Comparison of ENCODE assay signal across 8 mouse cellular contexts in genomic region chr6:127454344-127454707, GRCm38 (mm10). TPM values are rescaled to one million over a fixed set of nuclear protein-coding genes. Genes with fewer than 3 reads are reported as not detected.
A peak's percentile ranks its signal among the peaks of the same experiment; 100 is the strongest.
DNase-seq lines count a peak whose midpoint lies in the region; ATAC-seq and TF ChIP-seq lines count a peak whose summit lies in the region.

No protein-coding gene starts in this region.

- ATAC-seq in heart, embryonic 13.5 days (ENCODE audit: extremely low read depth, insufficient number of reproducible peaks, low FRiP score, low TSS enrichment): no peak
- no peak for ATAC-seq in heart, embryonic 16.5 days (replicated peaks; ENCODE audit: extremely low read depth, insufficient read depth, low FRiP score)
- ATAC-seq in liver, embryonic 16.5 days (ENCODE audit: low read depth): no peak

- no peaks in the 10 kb centered on the region for H3K9me3 ChIP-seq in heart, embryonic 13.5 days
- no peaks in the 10 kb centered on the region for H3K9me3 ChIP-seq in ES-E14 (ENCODE audit: control insufficient read depth, insufficient read depth, low read depth, low read length)
- H3K9me3 ChIP-seq in heart, embryonic 16.5 days (replicated peaks; ENCODE audit: control insufficient read depth, low read length): no peaks in the 10 kb centered on the region
- no peaks in the 10 kb centered on the region for H3K9me3 ChIP-seq in liver, embryonic 16.5 days (replicated peaks; ENCODE audit: control insufficient read depth, low read length)

- H3K9ac ChIP-seq in heart, embryonic 13.5 days: peak overlapping the region; percentile 87
- peak overlapping the region; percentile 96; the same call in 1 of the 2 replicates for H3K9ac ChIP-seq in ES-E14 (ENCODE audit: insufficient read depth, low read depth, low read length, poor library complexity, severe bottlenecking)
- peak overlapping the region; percentile 83 for H3K9ac ChIP-seq in heart, embryonic 16.5 days (ENCODE audit: low read length)
- H3K9ac ChIP-seq in liver, embryonic 16.5 days (ENCODE audit: low read depth, low read length): peak overlapping the region; percentile 86

- in situ Hi-C loops in ES-E14 (cut with MboI; ENCODE audit: low sequenced_read_pairs in 2 of 2, unreplicated experiment in 2 of 2): no loop called here

- DNase-seq in heart, postnatal 25 days (ENCODE audit: low spot score): no peak
- no peak for DNase-seq in ES-E14 (ENCODE audit: low read depth, low spot score)
- no peak for DNase-seq in adrenal gland, adult (ENCODE audit: inconsistent age in 2 of 2, low spot score in 1 of 2)
- DNase-seq in cerebellum, adult 9-11 months: no peak
- DNase-seq in cerebellum, adult 8-10 months: no peak

- peak overlapping the region; percentile 79 for H3K4me3 ChIP-seq in heart, embryonic 13.5 days
- peak overlapping the region; percentile 93 to 96; a peak in 3 of 4 replicates for H3K4me3 ChIP-seq in ES-E14 (ENCODE audit: insufficient read depth in 1 of 2, low read depth in 1 of 2, low read length in 2 of 2, poor library complexity in 1 of 2, severe bottlenecking in 1 of 2)
- H3K4me3 ChIP-seq in heart, embryonic 16.5 days (ENCODE audit: low read length): peak overlapping the region; percentile 72
- H3K4me3 ChIP-seq in liver, embryonic 16.5 days (ENCODE audit: low read depth, low read length): peak overlapping the region; percentile 82

- H3K36me3 ChIP-seq in heart, embryonic 13.5 days: no peaks in the 10 kb centered on the region
- H3K36me3 ChIP-seq in ES-E14 (ENCODE audit: control insufficient read depth, insufficient read depth, low read length, poor library complexity, severe bottlenecking): no peaks in the 10 kb centered on the region
- H3K36me3 ChIP-seq in heart, embryonic 16.5 days (ENCODE audit: control insufficient read depth, insufficient read depth): no peaks in the 10 kb centered on the region
- no peaks in the 10 kb centered on the region for H3K36me3 ChIP-seq in liver, embryonic 16.5 days (ENCODE audit: control insufficient read depth, insufficient read depth)

- H3K4me2 ChIP-seq in heart, embryonic 13.5 days: peak overlapping the region; percentile 69
- H3K4me2 ChIP-seq in heart, embryonic 16.5 days (ENCODE audit: low read depth, low read length): peak overlapping the region; percentile 76
- peak overlapping the region; percentile 89 for H3K4me2 ChIP-seq in liver, embryonic 16.5 days (ENCODE audit: low read depth, low read length)

- 41% methylated on average over 10 of the region's 10 CpGs for WGBS in heart, embryonic 13.5 days
- WGBS in heart, embryonic 16.5 days: 39% methylated on average over 10 of the region's 10 CpGs
- 33% methylated on average over 10 of the region's 10 CpGs for WGBS in liver, embryonic 16.5 days (ENCODE audit: insufficient replicate concordance)

- peaks cover 13% of the 10 kb centered on the region for H3K4me1 ChIP-seq in heart, embryonic 13.5 days
- H3K4me1 ChIP-seq in ES-E14 (ENCODE audit: control insufficient read depth in 2 of 2, insufficient read depth in 2 of 2, low read length in 2 of 2, poor library complexity in 1 of 2): 0 out of 4 replicates have a peak, but pooled peaks cover 0 to 2% of the 10 kb centered on the region in 2 experiments
- peaks cover 4% of the 10 kb centered on the region; the same call in 1 of the 2 replicates for H3K4me1 ChIP-seq in heart, embryonic 16.5 days (ENCODE audit: control insufficient read depth, insufficient read depth, low read length)
- H3K4me1 ChIP-seq in liver, embryonic 16.5 days (ENCODE audit: control insufficient read depth, low read depth, low read length): peaks cover 14% of the 10 kb centered on the region

- H3K27ac ChIP-seq in heart, embryonic 13.5 days (replicated peaks): no peak overlapping the region
- no peak overlapping the region for H3K27ac ChIP-seq in ES-E14 (ENCODE audit: insufficient read depth, low read depth, low read length, poor library complexity, severe bottlenecking)
- H3K27ac ChIP-seq in heart, embryonic 16.5 days (ENCODE audit: low read length): no peak overlapping the region
- no peak overlapping the region for H3K27ac ChIP-seq in liver, embryonic 16.5 days (ENCODE audit: low read length)

- H3K27me3 ChIP-seq in heart, embryonic 13.5 days (replicated peaks): peaks cover 14% of the 10 kb centered on the region
- no peaks in the 10 kb centered on the region for H3K27me3 ChIP-seq in heart, embryonic 16.5 days (ENCODE audit: control insufficient read depth, insufficient read depth, low read length)
- H3K27me3 ChIP-seq in liver, embryonic 16.5 days (ENCODE audit: control insufficient read depth, insufficient read depth, low read depth, low read length): no peaks in the 10 kb centered on the region; the same call in none of the 2 replicates

- intact Hi-C loops in heart, postnatal 25 days (cut with DNase I): no loop called here

TF ChIP-seq in ES-E14, 5 proteins besides CTCF, POLR2A, EP300 and RAD21:
- no peak for TF ChIP-seq HCFC1 (IDR thresholded peaks at IDR 0.05; ENCODE audit: borderline replicate concordance, insufficient read depth, low read length)
- no peak for TF ChIP-seq MAFK (IDR thresholded peaks at IDR 0.05; ENCODE audit: insufficient read depth, low read depth, low read length)

RNA-seq across cellular contexts. Expression of gene Parp11, which starts 7.7 kb away (rescaled TPM):
- polyA plus RNA-seq in heart, embryonic 13.5 days (2015; fragmentation: Nextera tagmentation; extraction: Ambion mirVana): 17.0 and 18.7 TPM in 2 replicates
- total RNA-seq in heart, postnatal 25 days (2021): 1 to 10 TPM; 7.8 to 8.9 TPM
- 7.9 and 10.9 TPM in 2 replicates for total RNA-seq in ES-E14 (2012; rRNA removed)
- polyA plus RNA-seq in heart, embryonic 16.5 days (2015; fragmentation: Nextera tagmentation; extraction: Ambion mirVana): 15.1 and 18.3 TPM in 2 replicates
- 5.7 and 6.3 TPM in 2 replicates for polyA plus RNA-seq in liver, embryonic 16.5 days (2015; fragmentation: Nextera tagmentation; extraction: Ambion mirVana)
